Mouse (Mus musculus) monocyte, adult 5-6 weeks (primary cell): ENCODE measurements around the gene Cers3. TPM values are rescaled to one million over a fixed set of nuclear protein-coding genes. Genes with fewer than 3 reads are reported as not detected.

Source experiments
- ATAC-seq: fragments of 153-309, 156-312 bp; replicated peaks from 2 replicates; pipeline ENCODE4 v1.8.0; 2017; ENCODE audit warnings: mild to moderate bottlenecking; ENCODE audit not compliant: low TSS enrichment, insufficient number of reproducible peaks, severe bottlenecking, poor library complexity, low FRiP score
- total RNA-seq: library from RNA; stranded (forward); fragments of 200-1000, 200-491, 200-594 nt; gene quantifications from 3 replicates; pipeline ENCODE4 v1.2.3, GENCODE M21; 2017

Gene Cers3
- total RNA-seq, result not detected in 3 replicates

- no peak for ATAC-seq
Measured at GRCm38 (mm10) chr7:66743377-66743781, at the start of gene Cers3. TSS of gene Cers3 (plus strand) at chr7:66743504.

GRCm38 (mm10) chr7:66694467-66694866 is 48.8 kb upstream of the Cers3 start:
- ATAC-seq, result no peak

GRCm38 (mm10) chr7:66702721-66703120 is 40.6 kb upstream of the Cers3 start:
- no peak for ATAC-seq

- ATAC-seq, result no peak
Measured at GRCm38 (mm10) chr7:66704631-66705030, 38.7 kb upstream of the Cers3 start.

- ATAC-seq, result no peak
Measured at GRCm38 (mm10) chr7:66711166-66711565, 32.1 kb upstream of the Cers3 start.

- no peak for ATAC-seq
Measured at GRCm38 (mm10) chr7:66724514-66724913, 18.8 kb upstream of the Cers3 start.

- no peak for ATAC-seq
Measured at GRCm38 (mm10) chr7:66724954-66725353, 18.4 kb upstream of the Cers3 start.

- ATAC-seq, result no peak
Measured at GRCm38 (mm10) chr7:66728072-66728471, 15.2 kb upstream of the Cers3 start.

- ATAC-seq, result no peak
Measured at GRCm38 (mm10) chr7:66729232-66729631, 14.1 kb upstream of the Cers3 start.

GRCm38 (mm10) chr7:66733431-66733830 is 9.9 kb upstream of the Cers3 start:
- no peak for ATAC-seq

GRCm38 (mm10) chr7:66733882-66734281 is 9.4 kb upstream of the Cers3 start:
- no peak for ATAC-seq

GRCm38 (mm10) chr7:66734466-66734865 is 8.8 kb upstream of the Cers3 start:
- ATAC-seq, result no peak

- ATAC-seq, result no peak
Measured at GRCm38 (mm10) chr7:66734993-66735392, 8.3 kb upstream of the Cers3 start.

- ATAC-seq, result no peak
Measured at GRCm38 (mm10) chr7:66737418-66737817, 5.9 kb upstream of the Cers3 start.

GRCm38 (mm10) chr7:66741008-66741407 is 2.3 kb upstream of the Cers3 start:
- no peak for ATAC-seq

GRCm38 (mm10) chr7:66741412-66741811 is 1.9 kb upstream of the Cers3 start:
- no peak for ATAC-seq

GRCm38 (mm10) chr7:66746972-66747371 is 3.7 kb downstream of the Cers3 start:
- ATAC-seq, result no peak

- no peak for ATAC-seq
Measured at GRCm38 (mm10) chr7:66749998-66750397, 6.7 kb downstream of the Cers3 start.

- no peak for ATAC-seq
Measured at GRCm38 (mm10) chr7:66753816-66754215, 10.5 kb downstream of the Cers3 start.

GRCm38 (mm10) chr7:66755611-66756010 is 12.3 kb downstream of the Cers3 start:
- ATAC-seq, result no peak

GRCm38 (mm10) chr7:66769902-66770301 is 26.6 kb downstream of the Cers3 start:
- no peak for ATAC-seq
